Comparison of ENCODE assay signal across 27 mouse cellular contexts in the genomic region with DNA sequence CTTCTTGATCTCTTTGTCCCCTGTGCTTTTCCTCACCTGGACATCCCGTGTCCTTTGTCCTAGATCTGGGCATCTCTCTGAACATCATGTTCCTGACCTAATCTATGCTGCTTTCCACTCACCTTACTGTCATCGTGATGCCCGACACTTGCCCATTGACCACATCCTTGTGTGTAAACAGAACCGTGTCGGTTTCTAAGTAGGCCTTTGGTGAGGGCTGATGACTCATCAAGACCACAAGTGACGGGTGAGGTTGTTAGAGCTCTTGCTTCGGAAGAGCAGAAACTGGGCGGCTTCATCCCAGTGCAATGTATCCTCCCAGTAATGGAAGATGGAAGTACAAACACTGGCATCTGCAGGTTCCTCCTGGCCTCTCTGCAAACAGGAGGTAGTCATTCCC.
DNase-seq lines count a peak whose midpoint lies in the region; ATAC-seq lines count a peak whose summit lies in the region.
"Had no signal": no experiment of that assay in that cellular context is flagged by ENCODE, and none has a peak within 500 bp of the region (broad histone marks: within the 10 kb centered on the region; RNA-seq: fewer than 3 reads in every experiment).

No protein-coding gene starts in this region.

- H3K4me3 ChIP-seq in intestine, embryonic 15.5 days (replicated peaks), result no peak overlapping the region
- no peak overlapping the region for H3K4me3 ChIP-seq in embryonic facial prominence, embryonic 10.5 days
- H3K4me3 ChIP-seq: layer of hippocampus, adult 2 months; limb, embryonic 12.5 days; liver, embryonic 13.5 days; midbrain, embryonic 12.5 days; neural tube, embryonic 13.5 days; stomach, embryonic 15.5 days had no signal

- ATAC-seq in inflammation-experienced regulatory T-cells, adult 6 months, result peak; percentile 58
- no peak for ATAC-seq in intestine, embryonic 15.5 days
- ATAC-seq: forebrain, embryonic 16.5 days; intestine, embryonic 16.5 days had no signal

- 79% methylated on average over 8 of the region's 8 CpGs for WGBS in intestine, embryonic 15.5 days
- 92% methylated on average over 8 of the region's 8 CpGs for WGBS in embryonic facial prominence, embryonic 10.5 days

- DNase-seq in 3134 (ENCODE audit: extremely low read depth, insufficient read length, low spot score) (peak; percentile 38), 416B (ENCODE audit: low read depth) (peak; percentile 92)
- peak; percentile 24 for DNase-seq in T-cell, adult 2 months (ENCODE audit: low spot score)
- DNase-seq in heart, postnatal 10 days, result no peak
- DNase-seq in embryonic facial prominence, embryonic 10.5 days (ENCODE audit: low spot score), result no peak
- DNase-seq: adrenal gland, postnatal 25 days; cerebellum, adult 8-10 months; cerebellum, postnatal 36 days; gastrocnemius, postnatal 10 days; kidney, adult 9 months; kidney, postnatal 14 days; liver, embryonic 13.5 days; lung, embryonic 14.5 days; retina, postnatal 1 day; thymus, adult 18-20 months had no signal

- H3K9ac ChIP-seq in intestine, embryonic 15.5 days, result no peak overlapping the region
- H3K9ac ChIP-seq: hindbrain, embryonic 14.5 days; limb, embryonic 12.5 days; liver, embryonic 13.5 days; lung, embryonic 14.5 days; midbrain, embryonic 12.5 days; neural tube, embryonic 13.5 days; stomach, embryonic 15.5 days had no signal

- H3K36me3 ChIP-seq in intestine, embryonic 15.5 days, result no peaks in the 10 kb centered on the region
- H3K36me3 ChIP-seq in embryonic facial prominence, embryonic 10.5 days (replicated peaks), result no peaks in the 10 kb centered on the region
- H3K36me3 ChIP-seq: limb, embryonic 12.5 days; liver, embryonic 13.5 days; midbrain, embryonic 12.5 days; neural tube, embryonic 13.5 days; stomach, embryonic 15.5 days had no signal

- no peaks in the 10 kb centered on the region for H3K4me1 ChIP-seq in intestine, embryonic 15.5 days (replicated peaks)
- H3K4me1 ChIP-seq in embryonic facial prominence, embryonic 10.5 days, result no peaks in the 10 kb centered on the region
- H3K4me1 ChIP-seq: limb, embryonic 12.5 days; liver, embryonic 13.5 days; midbrain, embryonic 12.5 days; stomach, embryonic 15.5 days had no signal

- intact Hi-C loops in heart, postnatal 10 days (cut with DNase I), result no loop called here

- H3K9me3 ChIP-seq in intestine, embryonic 15.5 days, result no peaks in the 10 kb centered on the region
- no peaks in the 10 kb centered on the region for H3K9me3 ChIP-seq in embryonic facial prominence, embryonic 10.5 days
- H3K9me3 ChIP-seq: limb, embryonic 12.5 days; liver, embryonic 13.5 days; midbrain, embryonic 12.5 days; neural tube, embryonic 13.5 days; stomach, embryonic 15.5 days had no signal

- H3K27me3 ChIP-seq in intestine, embryonic 15.5 days (replicated peaks), result no peaks in the 10 kb centered on the region
- no peaks in the 10 kb centered on the region for H3K27me3 ChIP-seq in embryonic facial prominence, embryonic 10.5 days (replicated peaks; ENCODE audit: low read depth, poor library complexity, severe bottlenecking)
- H3K27me3 ChIP-seq: limb, embryonic 12.5 days; liver, embryonic 13.5 days; midbrain, embryonic 12.5 days; neural tube, embryonic 13.5 days; stomach, embryonic 15.5 days had no signal

- H3K27ac ChIP-seq in intestine, embryonic 15.5 days, result no peak overlapping the region
- no peak overlapping the region for H3K27ac ChIP-seq in embryonic facial prominence, embryonic 10.5 days (replicated peaks)
- H3K27ac ChIP-seq: hindbrain, embryonic 14.5 days; layer of hippocampus, adult 2 months; limb, embryonic 12.5 days; liver, embryonic 13.5 days; macrophage; midbrain, embryonic 12.5 days; neural tube, embryonic 13.5 days; stomach, embryonic 15.5 days had no signal

- H3K4me2 ChIP-seq in intestine, embryonic 15.5 days (replicated peaks), result no peak overlapping the region
- H3K4me2 ChIP-seq: heart, embryonic 11.5 days; hindbrain, embryonic 14.5 days; limb, embryonic 12.5 days; liver, embryonic 13.5 days; lung, embryonic 14.5 days; midbrain, embryonic 12.5 days; neural tube, embryonic 13.5 days; stomach, embryonic 15.5 days had no signal

Comparison
In these comparisons a context has a peak if more than half of its experiments do, and no peak if none do; other contexts are left out.
1. DNase-seq: peak in 3134 (single experiment), 416B (single experiment) and T-cell, adult 2 months (single experiment); none in heart, postnatal 10 days (0 of 2) and embryonic facial prominence, embryonic 10.5 days (single experiment).